Comparison of ENCODE assay signal across 9 mouse cellular contexts in the genomic region with DNA sequence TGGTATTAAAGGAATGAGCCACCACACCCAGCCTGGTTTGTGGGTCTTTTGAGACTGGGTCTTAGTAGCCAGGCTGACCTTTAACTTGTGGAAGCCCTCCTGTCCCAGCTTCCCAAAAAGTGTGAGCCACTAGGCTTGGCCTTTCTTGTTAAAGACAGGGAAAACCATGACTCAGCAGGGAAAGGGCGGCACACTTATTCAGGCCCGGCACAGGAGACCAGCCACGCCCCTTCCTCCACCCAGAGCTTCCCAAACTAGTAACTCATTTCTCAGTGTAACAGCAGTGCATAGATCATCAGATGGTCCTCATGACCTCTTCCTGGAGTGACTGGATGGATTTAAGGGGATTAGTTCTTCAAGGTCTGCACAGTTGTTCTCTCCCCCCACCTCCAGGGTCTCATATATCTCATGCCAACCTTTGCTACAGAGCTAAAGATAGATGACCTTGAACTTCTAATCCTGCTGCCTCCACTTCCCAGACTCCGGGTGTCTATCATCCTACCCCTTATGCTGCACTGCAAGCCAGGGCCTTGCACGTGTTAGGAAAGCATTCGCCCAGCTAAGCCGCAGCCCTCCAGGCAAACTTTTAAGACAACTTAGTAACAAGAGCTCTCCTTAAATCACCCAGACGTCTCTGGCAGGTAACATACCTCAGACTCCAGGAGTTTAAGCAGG. TPM values are rescaled to one million over a fixed set of nuclear protein-coding genes. Genes with fewer than 3 reads are reported as not detected.
DNase-seq lines count a peak whose midpoint lies in the region; ATAC-seq lines count a peak whose summit lies in the region.
"Had no signal": no experiment of that assay in that cellular context is flagged by ENCODE, and none has a peak within 500 bp of the region (broad histone marks: within the 10 kb centered on the region; RNA-seq: fewer than 3 reads in every experiment).

No protein-coding gene starts in this region.

- no peaks in the 10 kb centered on the region for H3K27me3 ChIP-seq in hindbrain, embryonic 14.5 days (ENCODE audit: control insufficient read depth, insufficient read depth, low read length)
- no peaks in the 10 kb centered on the region for H3K27me3 ChIP-seq in hindbrain, embryonic 12.5 days
- H3K27me3 ChIP-seq in intestine, embryonic 14.5 days (replicated peaks; ENCODE audit: control insufficient read depth, insufficient read depth, low read length): no peaks in the 10 kb centered on the region
- no peaks in the 10 kb centered on the region for H3K27me3 ChIP-seq in liver, embryonic 16.5 days (ENCODE audit: control insufficient read depth, insufficient read depth, low read depth, low read length)

- no peak overlapping the region for H3K4me3 ChIP-seq in hindbrain, embryonic 14.5 days (replicated peaks; ENCODE audit: low read length)
- no peak overlapping the region for H3K4me3 ChIP-seq in hindbrain, embryonic 12.5 days
- no peak overlapping the region for H3K4me3 ChIP-seq in intestine, embryonic 14.5 days (ENCODE audit: low read depth, low read length)
- H3K4me3 ChIP-seq in liver, embryonic 16.5 days (ENCODE audit: low read depth, low read length): no peak overlapping the region

- no peak overlapping the region for H3K9ac ChIP-seq in hindbrain, embryonic 14.5 days
- H3K9ac ChIP-seq in hindbrain, embryonic 12.5 days: no peak overlapping the region
- H3K9ac ChIP-seq in intestine, embryonic 14.5 days (ENCODE audit: low read length): no peak overlapping the region
- peak overlapping the region; percentile 27; the same call in 1 of the 2 replicates for H3K9ac ChIP-seq in liver, embryonic 16.5 days (ENCODE audit: low read depth, low read length)

- no peak overlapping the region for H3K27ac ChIP-seq in hindbrain, embryonic 14.5 days
- no peak overlapping the region for H3K27ac ChIP-seq in hindbrain, embryonic 12.5 days
- 0 out of 2 replicates have a peak overlapping the region, but pooled peaks have one; percentile 16 for H3K27ac ChIP-seq in intestine, embryonic 14.5 days (ENCODE audit: low read depth)
- peak overlapping the region; percentile 48; the same call in 1 of the 2 replicates for H3K27ac ChIP-seq in liver, embryonic 16.5 days (ENCODE audit: low read length)

- peak overlapping the region; percentile 8; the same call in 1 of the 2 replicates for H3K4me2 ChIP-seq in hindbrain, embryonic 14.5 days (replicated peaks)
- H3K4me2 ChIP-seq in hindbrain, embryonic 12.5 days (replicated peaks): no peak overlapping the region
- no peak overlapping the region for H3K4me2 ChIP-seq in intestine, embryonic 14.5 days (ENCODE audit: low read length)
- peak overlapping the region; percentile 87 for H3K4me2 ChIP-seq in liver, embryonic 16.5 days (ENCODE audit: low read depth, low read length)

- H3K4me1 ChIP-seq in hindbrain, embryonic 14.5 days (replicated peaks; ENCODE audit: control insufficient read depth, insufficient read depth, low read length): peaks cover 24% of the 10 kb centered on the region
- H3K4me1 ChIP-seq in hindbrain, embryonic 12.5 days: peaks cover 26% of the 10 kb centered on the region
- H3K4me1 ChIP-seq in intestine, embryonic 14.5 days (replicated peaks; ENCODE audit: control insufficient read depth, insufficient read depth, low read length): peaks cover 27% of the 10 kb centered on the region
- peaks cover 35% of the 10 kb centered on the region for H3K4me1 ChIP-seq in liver, embryonic 16.5 days (ENCODE audit: control insufficient read depth, low read depth, low read length)

- ATAC-seq in hindbrain, embryonic 14.5 days (ENCODE audit: low FRiP score): no peak
- no peak for ATAC-seq in hindbrain, embryonic 12.5 days (ENCODE audit: low FRiP score)
- 0 out of 2 replicates have a peak, but pooled peaks have one; percentile 4 for ATAC-seq in intestine, embryonic 14.5 days (replicated peaks; ENCODE audit: low FRiP score, low TSS enrichment, low read depth)
- peak; percentile 55 for ATAC-seq in liver, embryonic 16.5 days (ENCODE audit: low read depth)
- no peak for ATAC-seq in activated CD4-positive, CD25-positive, alpha-beta regulatory T cell, adult 4 months

- no peak for DNase-seq in hindbrain, embryonic 14.5 days (ENCODE audit: low spot score)
- peak; percentile 87 for DNase-seq in adrenal gland, adult 2 months
- DNase-seq in intestine, embryonic 14.5 days (ENCODE audit: low spot score): no peak
- DNase-seq in testis, postnatal 10 days (ENCODE audit: low spot score): no peak
- DNase-seq in left cerebral cortex, postnatal 10 days (ENCODE audit: extremely low spot score in 1 of 2, low spot score in 2 of 2): no peak

- H3K9me3 ChIP-seq in hindbrain, embryonic 14.5 days (ENCODE audit: control insufficient read depth, low read length): 0 out of 2 replicates have a peak, but pooled peaks cover 5% of the 10 kb centered on the region
- no peaks in the 10 kb centered on the region for H3K9me3 ChIP-seq in hindbrain, embryonic 12.5 days (replicated peaks)
- H3K9me3 ChIP-seq in intestine, embryonic 14.5 days (ENCODE audit: control insufficient read depth, low read length): 0 out of 2 replicates have a peak, but pooled peaks cover 3% of the 10 kb centered on the region
- H3K9me3 ChIP-seq in liver, embryonic 16.5 days (replicated peaks; ENCODE audit: control insufficient read depth, low read length): no peaks in the 10 kb centered on the region

- intact Hi-C loops in left cerebral cortex, postnatal 10 days (cut with DNase I): loop anchor here (5.0 kb wide), 1 partner anchor 125 kb away; no protein-coding TSS in a partner anchor

- WGBS in hindbrain, embryonic 14.5 days: 58% methylated on average over 8 of the region's 8 CpGs
- WGBS in hindbrain, embryonic 12.5 days: 57% methylated on average over 8 of the region's 8 CpGs
- 29% methylated on average over 8 of the region's 8 CpGs for WGBS in intestine, embryonic 14.5 days
- 46% methylated on average over 8 of the region's 8 CpGs for WGBS in liver, embryonic 16.5 days (ENCODE audit: insufficient replicate concordance)

- peaks cover 38% of the 10 kb centered on the region for H3K36me3 ChIP-seq in hindbrain, embryonic 14.5 days (replicated peaks; ENCODE audit: control insufficient read depth, insufficient read depth)
- peaks cover 22% of the 10 kb centered on the region for H3K36me3 ChIP-seq in hindbrain, embryonic 12.5 days
- no peaks in the 10 kb centered on the region for H3K36me3 ChIP-seq in intestine, embryonic 14.5 days (ENCODE audit: control insufficient read depth, insufficient read depth, low read length)
- no peaks in the 10 kb centered on the region for H3K36me3 ChIP-seq in liver, embryonic 16.5 days (ENCODE audit: control insufficient read depth, insufficient read depth)

RNA-seq across cellular contexts. Expression of a gene that starts 38.1 kb away (rescaled TPM):
- 63.9 and 76.4 TPM in 2 replicates for polyA plus RNA-seq in hindbrain, embryonic 14.5 days (2014; fragmentation: Nextera tagmentation; extraction: Ambion mirVana)
- 58.7 and 60.2 TPM in 2 replicates for polyA plus RNA-seq in hindbrain, embryonic 12.5 days (2016; fragmentation: Nextera tagmentation; extraction: Ambion mirVana)
- total RNA-seq in adrenal gland, adult 2 months (2021): 1 to 10 TPM; 2.7 to 5.7 TPM
- polyA plus RNA-seq in adrenal gland, adult 2 months (2012; rRNA removed): 8.5 and 11.4 TPM in 2 replicates
- 15.0 and 15.6 TPM in 2 replicates for polyA plus RNA-seq in intestine, embryonic 14.5 days (2014; fragmentation: Nextera tagmentation; extraction: Ambion mirVana)
- 0.68 and 0.71 TPM in 2 replicates for polyA plus RNA-seq in liver, embryonic 16.5 days (2015; fragmentation: Nextera tagmentation; extraction: Ambion mirVana)
- under 1 TPM in 1 of 2 experiments, not detected in 1; 0.85 TPM for polyA plus RNA-seq in activated CD4-positive, CD25-positive, alpha-beta regulatory T cell, adult 4 months (2017; shearing (Covaris generic))
- 10 to 100 TPM; 66.6 to 73.0 TPM for total RNA-seq in left cerebral cortex, postnatal 10 days (2021)
- total RNA-seq: neutrophil, adult 5-6 weeks had no signal

Comparison
In these comparisons a context has a peak if more than half of its experiments do, and no peak if none do; other contexts are left out.
1. H3K4me2 ChIP-seq: peak in hindbrain, embryonic 14.5 days (single experiment) and liver, embryonic 16.5 days (single experiment); none in hindbrain, embryonic 12.5 days (single experiment) and intestine, embryonic 14.5 days (single experiment).
2. ATAC-seq: peak in intestine, embryonic 14.5 days (single experiment) and liver, embryonic 16.5 days (single experiment); none in hindbrain, embryonic 14.5 days (single experiment), hindbrain, embryonic 12.5 days (single experiment) and activated CD4-positive, CD25-positive, alpha-beta regulatory T cell, adult 4 months (single experiment).
3. H3K27ac ChIP-seq: peak in intestine, embryonic 14.5 days (single experiment) and liver, embryonic 16.5 days (single experiment); none in hindbrain, embryonic 14.5 days (single experiment) and hindbrain, embryonic 12.5 days (single experiment).